Mouse (Mus musculus): ENCODE results near the gene Ctu1.
A peak's percentile ranks its signal among the peaks of the same experiment; 100 is the strongest.
"Not testable (repeated sequence)": the region's sequence is repeated elsewhere in the genome, so short reads cannot be mapped to it uniquely, and the experiment has no call there.

The Ctu1 gene

GRCm38 (mm10) chr7:43680960-43681359 lies 9.1 kb downstream of the Ctu1 start:
- peak in 1 of 2 experiments; percentile 65 for DNase-seq

DNA sequence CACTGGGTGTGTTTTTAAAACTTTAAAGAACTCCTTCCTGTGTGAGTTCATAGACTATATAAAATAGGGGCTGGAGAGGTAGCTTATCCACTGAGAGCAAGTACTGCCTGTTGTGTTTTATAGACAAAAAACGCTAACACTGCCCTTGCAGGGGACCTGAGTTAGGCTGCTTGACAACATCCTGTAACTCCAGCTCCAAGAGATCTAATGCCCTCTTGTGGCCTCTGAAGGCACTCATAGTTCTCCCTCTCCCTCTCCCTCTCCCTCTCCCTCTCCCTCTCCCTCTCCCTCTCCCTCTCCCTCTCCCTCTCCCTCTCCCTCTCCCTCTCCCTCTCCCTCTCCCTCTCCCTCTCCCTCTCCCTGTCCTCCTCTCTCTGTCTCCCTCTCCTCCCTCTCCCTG lies 10.7 kb downstream of the Ctu1 start:
- DNase-seq: not testable (repeated sequence)

GRCm38 (mm10) chr7:43685088-43685487 lies 13.3 kb downstream of the Ctu1 start:
- no peak for DNase-seq

- no peak for DNase-seq
These were observed 18.3 kb downstream of the Ctu1 start, which contains the start of gene Klk14 for GRCm38 (mm10) chr7:43690118-43690517. TSS of gene Klk14 (plus strand) at chr7:43690418.

DNA sequence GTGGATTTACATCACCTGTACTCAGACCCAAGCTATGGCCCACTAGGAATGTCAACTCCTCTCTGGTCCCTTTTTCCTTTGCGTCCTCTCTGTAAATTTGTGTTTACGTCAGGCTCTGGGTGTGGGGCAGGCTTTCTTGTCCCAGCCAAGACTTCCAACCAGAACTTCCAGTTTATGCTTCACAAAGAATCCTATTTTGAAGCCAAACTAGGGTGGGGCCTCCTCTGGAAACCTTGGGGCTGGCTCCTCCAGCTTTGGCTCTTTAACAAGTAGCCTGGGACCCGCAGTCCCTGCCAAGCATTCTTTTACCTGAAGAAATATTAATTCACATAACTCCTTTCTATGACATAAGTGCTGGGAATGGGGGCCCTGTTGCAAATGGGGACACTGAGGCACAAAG lies 38.2 kb downstream of the Ctu1 start:
- no peak for DNase-seq

DNA sequence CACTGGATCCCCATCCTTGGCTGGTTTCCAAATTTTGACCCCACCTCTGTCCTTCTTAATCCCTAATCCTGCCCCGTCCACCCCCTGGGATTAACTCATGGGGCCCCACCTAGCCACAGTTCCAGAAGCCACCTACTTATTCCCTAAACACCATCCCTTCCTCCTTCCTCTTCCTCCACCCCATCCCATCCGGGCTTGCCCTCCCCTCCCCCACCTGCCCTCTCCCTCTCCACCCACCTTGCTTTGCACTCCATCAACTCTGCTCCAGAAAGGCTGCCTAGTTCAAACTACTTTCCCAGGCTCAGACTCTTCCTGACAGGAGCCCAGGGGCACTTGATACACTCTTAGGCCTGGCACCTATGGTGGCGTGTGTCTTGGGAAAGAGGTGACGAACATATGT lies 40.5 kb downstream of the Ctu1 start, which contains the start of gene Klk13:
TSS of gene Klk13 (plus strand) at position 301 of the 400 bp plus-strand sequence.
- no peak for DNase-seq

GRCm38 (mm10) chr7:43712917-43713316 lies 41.1 kb downstream of the Ctu1 start:
- DNase-seq: no peak

DNA sequence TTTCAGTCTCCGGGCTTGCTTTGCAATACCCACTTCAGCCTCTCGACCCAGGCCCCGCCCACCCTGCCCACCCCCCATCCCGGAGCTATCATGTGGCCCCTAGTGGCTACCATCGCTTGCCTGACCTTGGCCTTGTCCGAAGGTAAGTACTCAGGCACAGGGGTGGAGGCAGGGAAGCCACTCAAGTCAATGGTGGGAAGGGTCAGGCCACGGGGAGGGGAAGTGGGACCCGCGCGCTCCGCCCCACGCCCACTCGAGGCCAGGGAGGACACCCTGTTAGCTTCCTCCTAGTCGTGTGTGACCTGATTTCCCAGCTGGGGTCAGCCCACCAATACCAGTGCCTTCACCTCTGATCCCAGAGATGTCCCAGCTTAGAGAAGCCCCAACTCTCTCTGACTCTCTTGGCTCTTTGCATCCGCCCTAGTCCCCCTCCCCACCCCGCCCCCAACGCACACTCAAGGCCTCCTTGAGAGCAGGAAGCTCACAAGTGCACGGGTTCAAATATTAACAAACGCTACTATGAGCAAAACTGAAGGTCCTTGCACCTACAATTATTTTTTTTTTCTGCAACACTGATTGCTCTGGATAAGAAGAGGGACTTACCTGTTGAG lies 42.0 kb downstream of the Ctu1 start:
- no peak for DNase-seq

Measured in kidney, postnatal 25 days (tissue).